ENCODE assay signal across 12 mouse cellular contexts in genomic region chr4:96766396-96766998, GRCm38 (mm10). TPM values are rescaled to one million over a fixed set of nuclear protein-coding genes. Genes with fewer than 3 reads are reported as not detected.
DNase-seq lines count a peak whose midpoint lies in the region; ATAC-seq and TF ChIP-seq lines count a peak whose summit lies in the region.
"Had no signal": no experiment of that assay in that cellular context is flagged by ENCODE, and none has a peak within 500 bp of the region (broad histone marks: within the 10 kb centered on the region; RNA-seq: fewer than 3 reads in every experiment).

No protein-coding gene starts in this region.

- H3K36me3 ChIP-seq in forebrain, postnatal 0 days (ENCODE audit: insufficient read depth), result no peaks in the 10 kb centered on the region

- TF ChIP-seq CTCF in forebrain, postnatal 0 days (IDR thresholded peaks at IDR 0.05; ENCODE audit: low read depth), result no peak

- H3K9me3 ChIP-seq in forebrain, postnatal 0 days (ENCODE audit: low read length), result no peaks in the 10 kb centered on the region

- intact Hi-C loops in left cerebral cortex, postnatal 36 days (cut with DNase I), result no loop called here

- DNase-seq in embryo, embryonic 11 days, result peak; percentile 10
- no peak for DNase-seq in embryo, embryonic 9.5 days (ENCODE audit: extremely low spot score)
- peak; percentile 14 for DNase-seq in brain, embryonic 18.5 days (ENCODE audit: low read depth, low spot score)
- DNase-seq in forebrain, postnatal 0 days, result peak; percentile 51
- peak; percentile 9 to 20 for DNase-seq in left cerebral cortex, postnatal 36 days (ENCODE audit: low spot score in 2 of 2)
- no peak for DNase-seq in spleen, adult 12 weeks (ENCODE audit: low spot score)
- DNase-seq in adipocyte (ENCODE audit: low spot score), result no peak
- DNase-seq in heart, adult 18-20 months, result no peak
- DNase-seq: kidney, postnatal 25 days had no signal

- ATAC-seq in forebrain, postnatal 0 days, result peak; percentile 90

- no peak overlapping the region for H3K9ac ChIP-seq in forebrain, postnatal 0 days

- no peak overlapping the region for H3K4me3 ChIP-seq in forebrain, postnatal 0 days (ENCODE audit: low read depth, low read length)

- 55% methylated on average over 2 of the region's 2 CpGs for WGBS in forebrain, postnatal 0 days

- H3K27ac ChIP-seq in forebrain, postnatal 0 days (ENCODE audit: low read depth, low read length), result no peak overlapping the region

- no peaks in the 10 kb centered on the region for H3K4me1 ChIP-seq in forebrain, postnatal 0 days (ENCODE audit: insufficient read depth)

- H3K4me2 ChIP-seq in forebrain, postnatal 0 days (ENCODE audit: low read depth), result no peak overlapping the region

- H3K27me3 ChIP-seq in forebrain, postnatal 0 days (ENCODE audit: insufficient read depth, low read length), result no peaks in the 10 kb centered on the region

RNA-seq across cellular contexts. Expression of gene Gm12695, which starts 18.5 kb away (rescaled TPM):
- total RNA-seq in forebrain, postnatal 0 days (2014; rRNA removed), result not detected in 2 replicates
- polyA plus RNA-seq in forebrain, postnatal 0 days (2015; fragmentation: Nextera tagmentation; extraction: Ambion mirVana), result 0.07 TPM in 1 of 2 replicates, not detected in the other
- not detected for total RNA-seq in left cerebral cortex, postnatal 36 days (2021)
- total RNA-seq in heart, adult 18-20 months (2021), result not detected
- total RNA-seq: heart, postnatal 25 days had no signal
- polyA plus RNA-seq: liver, embryonic 16.5 days; neural tube, embryonic 11.5 days had no signal

Comparison
In these comparisons a context has a peak if more than half of its experiments do, and no peak if none do; other contexts are left out.
1. DNase-seq: peak in embryo, embryonic 11 days (single experiment), brain, embryonic 18.5 days (single experiment), forebrain, postnatal 0 days (single experiment) and left cerebral cortex, postnatal 36 days (2 of 2); none in embryo, embryonic 9.5 days (single experiment), spleen, adult 12 weeks (single experiment), adipocyte (single experiment) and heart, adult 18-20 months (0 of 2).